Mouse (Mus musculus) ES-E14 (cell line): ENCODE measurements around the gene Pced1a. TPM values are rescaled to one million over a fixed set of nuclear protein-coding genes. Genes with fewer than 3 reads are reported as not detected.
"Not testable (repeated sequence)": the region's sequence is repeated elsewhere in the genome, so short reads cannot be mapped to it uniquely, and the experiment has no call there.

Source experiments
- DNase-seq: peaks from one replicate; pipeline ENCODE4 v3.0.0-alpha.2; 2013; ENCODE audit warnings: low read depth, low spot score
- H3K27ac ChIP-seq: 2 replicates; pipeline ENCODE4 v1.5.1; 2012; ENCODE audit warnings: low read depth, mild to moderate bottlenecking, low read length, moderate library complexity, mixed read lengths; ENCODE audit not compliant: poor library complexity, insufficient read depth, severe bottlenecking
- H3K36me3 ChIP-seq: 2 replicates; pipeline ENCODE4 v1.6.1; 2012; ENCODE audit warnings: mild to moderate bottlenecking, low read length, moderate library complexity, mixed read lengths; ENCODE audit not compliant: control insufficient read depth, poor library complexity, insufficient read depth, severe bottlenecking
- H3K4me1 ChIP-seq, 2 experiments: fragments of 150-350 bp in 1 of 2; sonication (generic) in 1 of 2; 2 replicates each; pipeline ENCODE4 v1.6.1; 2012; ENCODE audit warnings: low read length in 2 of 2, mild to moderate bottlenecking in 1 of 2, mixed read lengths in 1 of 2; ENCODE audit not compliant: control insufficient read depth in 2 of 2, insufficient read depth in 2 of 2, poor library complexity in 1 of 2
- H3K4me3 ChIP-seq, 2 experiments: fragments of 150-350 bp in 1 of 2; sonication (generic) in 1 of 2; 2 replicates each; pipeline ENCODE4 v1.5.1; 2012; ENCODE audit warnings: low read length in 2 of 2, low read depth in 1 of 2, mild to moderate bottlenecking in 1 of 2, mixed read lengths in 1 of 2; ENCODE audit not compliant: insufficient read depth in 1 of 2, poor library complexity in 1 of 2, severe bottlenecking in 1 of 2
- H3K9ac ChIP-seq: 2 replicates; pipeline ENCODE4 v1.6.1; 2012; ENCODE audit warnings: low read depth, mild to moderate bottlenecking, low read length, mixed read lengths; ENCODE audit not compliant: poor library complexity, insufficient read depth, severe bottlenecking
- H3K9me3 ChIP-seq: fragments of 150-350 bp; sonication (generic); 2 replicates; pipeline ENCODE4 v1.6.1; 2012; ENCODE audit warnings: low read depth, mild to moderate bottlenecking, low read length; ENCODE audit not compliant: control insufficient read depth, insufficient read depth
- CHD2 ChIP-seq: IDR thresholded peaks from 2 replicates; pipeline ENCODE4 v1.6.1; 2014; ENCODE audit warnings: mild to moderate bottlenecking, low read depth, low read length, inconsistent platforms
- HCFC1 ChIP-seq: IDR thresholded peaks from 2 replicates; pipeline ENCODE4 v1.6.1; 2012; ENCODE audit warnings: low read length, inconsistent platforms, borderline replicate concordance; ENCODE audit not compliant: insufficient read depth
- MAFK ChIP-seq: IDR thresholded peaks from 2 replicates; pipeline ENCODE4 v1.6.1; 2014; ENCODE audit warnings: mild to moderate bottlenecking, low read depth, low read length, inconsistent platforms; ENCODE audit not compliant: insufficient read depth
- ZC3H11A ChIP-seq: IDR thresholded peaks from 2 replicates; pipeline ENCODE4 v1.6.1; 2012; ENCODE audit warnings: low read depth, mild to moderate bottlenecking, inconsistent platforms, low read length, borderline replicate concordance
- ZNF384 ChIP-seq: IDR thresholded peaks from 2 replicates; pipeline ENCODE4 v1.6.1; 2012; ENCODE audit warnings: low read depth, low read length, inconsistent platforms
- in situ Hi-C, 2 experiments: fragments of 600-800 bp; cut with MboI; formaldehyde crosslinking; loops; one replicate each; pipeline ENCODE4 v1.15.1; 2025; ENCODE audit warnings: low sequenced_read_pairs in 2 of 2, inconsistent platforms in 1 of 2; ENCODE audit not compliant: unreplicated experiment in 2 of 2
- total RNA-seq: library from RNA; depleted of rRNA; stranded (reverse); fragments of 300-350 nt; gene quantifications from 2 replicates; pipeline ENCODE4 v1.2.3, GENCODE M21; 2012; rRNA removed

Pced1a gene
- total RNA-seq, 1 experiment = 13.1 TPM

DNA sequence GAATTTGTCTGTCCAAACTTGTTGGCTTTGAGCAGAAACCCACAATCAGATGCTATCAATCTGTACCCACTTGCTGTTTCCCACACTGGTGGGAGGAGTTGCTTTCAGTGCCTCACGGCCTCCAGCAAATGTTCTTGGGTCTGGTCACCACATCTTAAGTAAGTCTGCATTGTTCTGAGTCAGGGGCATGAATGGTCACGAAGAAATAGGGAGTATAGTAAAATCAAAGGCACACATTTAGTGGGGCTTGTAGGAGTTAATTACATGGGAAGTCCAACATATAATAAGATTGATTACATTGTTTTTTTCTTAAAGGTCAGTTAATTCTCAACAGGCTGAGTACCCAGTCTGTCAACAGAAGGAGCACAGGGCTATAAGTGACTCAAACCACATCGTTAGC, 41.3 kb downstream of the Pced1a start:
- H3K9ac ChIP-seq = no peak overlapping the region
- H3K4me1 ChIP-seq = no peaks in the 10 kb centered on the region
- no peaks in the 10 kb centered on the region for H3K36me3 ChIP-seq
- DNase-seq = no peak
- no peak overlapping the region for H3K4me3 ChIP-seq
- H3K27ac ChIP-seq = no peak overlapping the region
- no peaks in the 10 kb centered on the region for H3K9me3 ChIP-seq
- in situ Hi-C loops = no loop called here
- TF ChIP-seq MAFK (no peak), ZNF384 (no peak), CHD2 (no peak), ZC3H11A (no peak), HCFC1 (no peak)

- H3K9ac ChIP-seq = no peak overlapping the region
- H3K9me3 ChIP-seq = no peaks in the 10 kb centered on the region
- no peak overlapping the region for H3K27ac ChIP-seq
- H3K4me3 ChIP-seq = no peak overlapping the region
- in situ Hi-C loops = no loop called here
- no peaks in the 10 kb centered on the region for H3K36me3 ChIP-seq
- TF ChIP-seq MAFK (no peak), ZC3H11A (no peak), HCFC1 (no peak), ZNF384 (no peak), CHD2 (no peak)
- DNase-seq = no peak
- H3K4me1 ChIP-seq = 0 out of 4 replicates have a peak, but pooled peaks cover 0 to 1% of the 10 kb centered on the region in 2 experiments
Observed at GRCm38 (mm10) chr2:130374951-130375350, 49.5 kb downstream of the Pced1a start.

GRCm38 (mm10) chr2:130373026-130373425, 51.5 kb downstream of the Pced1a start:
- H3K36me3 ChIP-seq, H3K9ac ChIP-seq, H3K9me3 ChIP-seq, in situ Hi-C loops, H3K4me3 ChIP-seq, DNase-seq, H3K4me1 ChIP-seq, H3K27ac ChIP-seq: not testable (repeated sequence)

- no peak for TF ChIP-seq MAFK
- no peak for TF ChIP-seq CHD2
- no peak for TF ChIP-seq HCFC1
- TF ChIP-seq ZNF384 = no peak
- TF ChIP-seq ZC3H11A = no peak
- no peak overlapping the region for H3K4me3 ChIP-seq
- no peaks in the 10 kb centered on the region for H3K9me3 ChIP-seq
- DNase-seq = no peak
- peaks cover 0 to 7% of the 10 kb centered on the region in 2 experiments; a peak in 1 of 4 replicates for H3K4me1 ChIP-seq
- H3K27ac ChIP-seq = no peak overlapping the region
- in situ Hi-C loops = no loop called here
- no peaks in the 10 kb centered on the region for H3K36me3 ChIP-seq
- no peak overlapping the region for H3K9ac ChIP-seq
Observed at GRCm38 (mm10) chr2:130367386-130367785, 57.1 kb downstream of the Pced1a start.

Other genes with a start within 250 kb of the Pced1a start
- gene Snrpb, start 245.3 kb downstream of the Pced1a start, total RNA-seq = 278 and 339 TPM in 2 replicates
- gene Tmc2, start 229.5 kb downstream of the Pced1a start, total RNA-seq = 0.09 and 0.16 TPM in 2 replicates
- 1,148 and 1,555 TPM in 2 replicates for gene Nop56, start 150.3 kb downstream of the Pced1a start, total RNA-seq
- gene Idh3b, start 140.2 kb downstream of the Pced1a start, total RNA-seq = 100 and 129 TPM in 2 replicates
- gene Ebf4, start 129.5 kb downstream of the Pced1a start, total RNA-seq = 0.58 and 0.62 TPM in 2 replicates
- 52.2 and 61.2 TPM in 2 replicates for gene Cpxm1, start 27.1 kb downstream of the Pced1a start, total RNA-seq
- gene Gm28372, start 19.5 kb downstream of the Pced1a start, total RNA-seq = not detected in 2 replicates
- not detected in 2 replicates for gene 1700020A23Rik, start 19.4 kb downstream of the Pced1a start, total RNA-seq
- gene Tmem239, start 18.2 kb downstream of the Pced1a start, total RNA-seq = not detected in 2 replicates
- 111 and 164 TPM in 2 replicates for gene Vps16, start 362 bp downstream of the Pced1a start, total RNA-seq
- gene Ptpra, start 25.6 kb upstream of the Pced1a start, total RNA-seq = 35.1 and 40.6 TPM in 2 replicates
- gene Mrps26, start 139.0 kb upstream of the Pced1a start, total RNA-seq = 42.6 and 57.0 TPM in 2 replicates
- gene Oxt, start 151.5 kb upstream of the Pced1a start, total RNA-seq = 0.45 TPM in 1 of 2 replicates, not detected in the other
- gene Avp, start 157.9 kb upstream of the Pced1a start, total RNA-seq = not detected in 2 replicates
- 22.0 and 22.2 TPM in 2 replicates for gene Fastkd5, start 205.3 kb upstream of the Pced1a start, total RNA-seq
- 5.0 and 5.8 TPM in 2 replicates for gene Ubox5, start 205.3 kb upstream of the Pced1a start, total RNA-seq
- gene Lzts3, start 218.1 kb upstream of the Pced1a start, total RNA-seq = 3.4 and 4.4 TPM in 2 replicates
- 60.1 and 62.4 TPM in 2 replicates for gene Ddrgk1, start 240.0 kb upstream of the Pced1a start, total RNA-seq
- 55.0 and 83.4 TPM in 2 replicates for gene Itpa, start 242.9 kb upstream of the Pced1a start, total RNA-seq